Mouse (Mus musculus) heart, embryonic 15.5 days (tissue): ENCODE data around the gene Rtl8c. TPM values are rescaled to one million over a fixed set of nuclear protein-coding genes. Genes with fewer than 3 reads are reported as not detected.
"Not testable (repeated sequence)": the region's sequence is repeated elsewhere in the genome, so short reads cannot be mapped to it uniquely, and the experiment has no call there.

Experiments
- ATAC-seq: fragments of 200-750 bp; cut with Nextera tagmentation; replicated peaks from 2 replicates; pipeline ENCODE4 v1.8.0; 2017; ENCODE audit warnings: low read depth, moderate TSS enrichment; ENCODE audit not compliant: insufficient number of reproducible peaks, insufficient read depth, low FRiP score
- H3K27ac ChIP-seq: fragments of 300-500 bp; sonication (generic); 2 replicates; pipeline ENCODE4 v1.5.1; 2015; ENCODE audit warnings: mild to moderate bottlenecking, inconsistent platforms
- H3K27me3 ChIP-seq: fragments of 300-500 bp; sonication (generic); 2 replicates; pipeline ENCODE4 v1.6.1; 2015; ENCODE audit warnings: inconsistent platforms
- H3K36me3 ChIP-seq: fragments of 300-500 bp; sonication (generic); 2 replicates; pipeline ENCODE4 v1.6.1; 2015; ENCODE audit warnings: mild to moderate bottlenecking, inconsistent platforms
- H3K4me1 ChIP-seq: fragments of 300-500 bp; sonication (generic); replicated peaks from 2 replicates; pipeline ENCODE4 v1.6.1; 2015; ENCODE audit warnings: inconsistent platforms
- H3K4me2 ChIP-seq: fragments of 300-500 bp; sonication (generic); 2 replicates; pipeline ENCODE4 v1.6.1; 2015; ENCODE audit warnings: inconsistent platforms, mild to moderate bottlenecking, moderate library complexity
- H3K4me3 ChIP-seq: fragments of 300-500 bp; sonication (generic); 2 replicates; pipeline ENCODE4 v1.5.1; 2015; ENCODE audit warnings: mild to moderate bottlenecking, inconsistent platforms
- H3K9ac ChIP-seq: fragments of 300-500 bp; sonication (generic); 2 replicates; pipeline ENCODE4 v1.6.1; 2015; ENCODE audit warnings: mild to moderate bottlenecking, inconsistent platforms
- H3K9me3 ChIP-seq: fragments of 300-500 bp; sonication (generic); replicated peaks from 2 replicates; pipeline ENCODE4 v1.6.1; 2016; ENCODE audit warnings: inconsistent platforms
- WGBS: fragments of 180-500 bp; shearing (Covaris S2); methylation state at CpG from one replicate; pipeline ENCODE4 v1.1.7; 2015; ENCODE audit warnings: mixed read lengths; 5-methylcytosine and 5-hydroxymethylcytosine counted together
- polyA plus RNA-seq: library from polyadenylated mRNA; unstranded; fragments of >200 nt; fragmentation: Nextera tagmentation; extraction: Ambion mirVana; gene quantifications from 2 replicates; pipeline ENCODE4 v1.2.1, GENCODE M21; 2015

Gene Rtl8c
- polyA plus RNA-seq, result 48.3 and 51.9 TPM in 2 replicates

DNA sequence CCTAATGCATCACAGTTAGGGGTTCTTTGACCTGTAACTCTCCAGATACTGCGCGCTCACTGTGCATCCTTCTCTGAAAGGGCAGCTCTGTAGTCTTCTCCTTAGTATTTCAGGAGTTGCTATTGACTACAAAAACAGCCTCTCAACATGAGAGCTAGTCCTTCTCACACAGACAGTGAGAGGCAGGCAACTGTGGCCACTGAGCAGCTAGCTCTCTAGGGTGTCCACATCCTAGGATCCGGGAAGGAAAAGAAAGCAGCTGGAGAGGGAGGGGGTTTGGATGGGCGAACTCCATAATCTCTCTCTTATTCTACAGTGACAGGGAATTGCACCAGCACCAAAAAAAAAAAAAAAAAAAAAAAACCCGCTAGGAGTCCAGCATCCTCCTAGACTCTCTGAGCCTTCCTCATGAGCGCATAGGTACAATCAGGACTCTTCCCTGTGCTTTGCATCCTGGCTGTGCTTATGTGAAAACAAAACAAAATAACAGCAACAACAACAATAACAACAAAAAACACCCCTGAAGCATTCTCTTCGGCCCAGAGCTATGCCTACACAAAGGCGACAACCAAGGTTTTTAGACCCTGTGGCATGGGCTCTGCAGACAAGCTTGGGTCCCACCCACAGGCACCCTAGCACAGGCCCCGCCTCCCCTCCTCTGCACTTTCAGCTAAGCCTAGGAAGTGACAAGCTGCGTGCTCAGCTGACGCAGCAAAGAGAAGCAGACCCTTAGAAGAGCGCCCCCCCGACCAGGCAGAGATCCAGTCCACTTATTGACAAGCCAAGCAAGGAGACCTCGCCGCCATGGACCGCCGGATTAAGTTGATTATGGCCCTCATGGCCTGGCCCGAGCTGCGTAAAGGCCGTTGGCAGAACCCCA, at the start of gene Rtl8c:
Gene Rtl8c, plus strand, starts transcription at position 791 of the 880 bp plus-strand sequence.
- 23% methylated on average over 20 of the region's 20 CpGs for WGBS
- no peaks in the 10 kb centered on the region for H3K27me3 ChIP-seq
- peak within 1 kb of the TSS; percentile 57 for H3K9ac ChIP-seq
- H3K4me3 ChIP-seq, result peak within 1 kb of the TSS; percentile 59
- H3K36me3 ChIP-seq, result no peaks in the 10 kb centered on the region
- H3K4me1 ChIP-seq, result no peaks in the 10 kb centered on the region
- no peaks in the 10 kb centered on the region for H3K9me3 ChIP-seq
- peak; percentile 87 for ATAC-seq
- H3K4me2 ChIP-seq, result peak within 1 kb of the TSS; percentile 64
- peak within 1 kb of the TSS; percentile 70 for H3K27ac ChIP-seq

- Histone ChIP-seq H3K27ac (no peak overlapping the region), H3K9ac (no peak overlapping the region), H3K4me1 (no peaks in the 10 kb centered on the region), H3K9me3 (no peaks in the 10 kb centered on the region), H3K4me3 (no peak overlapping the region), H3K36me3 (no peaks in the 10 kb centered on the region), H3K4me2 (no peak overlapping the region), H3K27me3 (no peaks in the 10 kb centered on the region)
- 71% methylated on average over 1 of the region's 1 CpGs for WGBS
- ATAC-seq, result no peak
Measured at GRCm38 (mm10) chrX:53579311-53579710, 28.5 kb upstream of the Rtl8c start.

GRCm38 (mm10) chrX:53581407-53581806, 26.4 kb upstream of the Rtl8c start:
- H3K4me3 ChIP-seq, H3K9me3 ChIP-seq, H3K4me1 ChIP-seq, ATAC-seq, H3K4me2 ChIP-seq, H3K27me3 ChIP-seq, H3K9ac ChIP-seq, H3K27ac ChIP-seq, H3K36me3 ChIP-seq: not testable (repeated sequence)
- WGBS, result 77% methylated on average over 2 of the region's 4 CpGs

GRCm38 (mm10) chrX:53583404-53583803, 24.4 kb upstream of the Rtl8c start:
- not testable (repeated sequence) for ATAC-seq, H3K4me2 ChIP-seq, H3K27ac ChIP-seq, H3K4me1 ChIP-seq, H3K36me3 ChIP-seq, H3K9me3 ChIP-seq, H3K4me3 ChIP-seq, H3K9ac ChIP-seq, H3K27me3 ChIP-seq
- whole genome bisulfite sequencing, result 67% methylated on average over 3 of the region's 4 CpGs

DNA sequence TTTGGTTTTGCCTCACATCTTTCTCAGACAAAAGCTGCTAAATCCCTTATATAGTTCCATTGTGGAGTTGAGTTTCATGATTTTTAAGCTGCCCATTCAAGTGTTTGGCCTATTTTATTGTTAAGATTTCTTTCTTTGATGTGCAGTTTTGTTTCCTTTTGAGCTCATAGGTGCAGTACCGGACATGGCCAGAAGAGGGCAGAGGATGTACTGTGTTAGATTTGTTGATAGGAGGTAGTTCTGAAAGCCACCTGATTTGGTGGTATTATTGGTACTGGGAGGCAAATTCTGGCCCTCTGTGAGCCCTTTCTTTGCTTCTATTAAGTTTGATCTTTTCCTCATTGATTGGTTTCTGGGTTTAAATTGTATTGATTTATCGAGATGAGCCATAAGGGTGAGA, 7.8 kb upstream of the Rtl8c start:
- WGBS, result 38% methylated on average over 2 of the region's 2 CpGs
- H3K4me1 ChIP-seq, H3K36me3 ChIP-seq, H3K9ac ChIP-seq, H3K4me3 ChIP-seq, H3K9me3 ChIP-seq, H3K4me2 ChIP-seq, ATAC-seq, H3K27me3 ChIP-seq, H3K27ac ChIP-seq: not testable (repeated sequence)

DNA sequence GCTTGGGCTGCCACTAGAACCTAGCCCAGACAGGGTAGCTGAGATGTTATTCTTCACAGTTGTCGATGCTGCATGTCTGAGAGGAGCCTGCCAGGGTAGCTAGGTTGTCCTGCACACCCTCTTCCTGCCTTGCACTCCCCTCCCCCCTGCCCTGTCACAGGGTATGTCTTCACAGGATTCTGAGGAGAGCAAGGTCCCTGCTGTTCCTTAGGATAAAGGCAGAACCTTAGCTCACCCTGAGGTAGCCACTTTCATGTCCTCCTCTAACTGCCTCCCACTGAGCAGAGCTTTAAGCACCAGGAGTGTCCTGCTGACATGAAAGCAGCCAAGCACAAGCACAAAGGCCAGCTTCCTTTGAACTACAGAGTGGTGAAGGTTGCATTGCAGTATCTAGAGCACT, 1.7 kb upstream of the Rtl8c start:
- H3K27me3 ChIP-seq, ATAC-seq, H3K9ac ChIP-seq, H3K4me2 ChIP-seq, H3K4me1 ChIP-seq, H3K27ac ChIP-seq, H3K9me3 ChIP-seq, H3K4me3 ChIP-seq, H3K36me3 ChIP-seq: not testable (repeated sequence)
- 12% methylated on average over 1 of the region's 1 CpGs for WGBS

GRCm38 (mm10) chrX:53608122-53608813, 436 bp downstream of the Rtl8c start:
- H3K4me3 ChIP-seq, result peak overlapping the region; percentile 59
- H3K9me3 ChIP-seq, result no peaks in the 10 kb centered on the region
- peak; percentile 54 for ATAC-seq
- no peaks in the 10 kb centered on the region for H3K4me1 ChIP-seq
- H3K9ac ChIP-seq, result peak overlapping the region; percentile 57
- H3K4me2 ChIP-seq, result peak overlapping the region; percentile 64
- 24% methylated on average over 15 of the region's 18 CpGs for WGBS
- no peaks in the 10 kb centered on the region for H3K27me3 ChIP-seq
- H3K27ac ChIP-seq, result peak overlapping the region; percentile 70
- H3K36me3 ChIP-seq, result no peaks in the 10 kb centered on the region

DNA sequence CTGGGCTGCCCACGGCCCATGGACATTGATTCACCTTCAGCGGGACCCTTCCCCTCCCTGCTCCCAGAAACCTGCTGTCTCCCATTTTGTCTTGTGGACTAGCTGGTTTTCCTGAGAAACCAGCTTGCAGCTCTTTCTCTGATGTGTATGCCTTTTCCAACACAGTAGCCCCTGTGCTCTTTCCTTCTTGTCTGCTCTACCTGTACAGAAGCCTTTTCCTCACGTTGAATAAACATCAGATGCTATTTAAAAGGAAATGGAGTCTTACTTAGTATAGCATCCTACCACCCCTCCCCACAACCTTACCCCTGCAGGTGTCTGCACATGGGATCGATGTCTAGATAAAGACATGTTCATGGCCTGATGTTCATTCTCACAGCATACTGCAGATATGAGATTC, 1.0 kb downstream of the Rtl8c start, which contains the start of gene Gm14597:
Gene Gm14597, minus strand, starts transcription at position 101 of the 400 bp plus-strand sequence.
- 81% methylated on average over 1 of the region's 4 CpGs for WGBS
- peak within 1 kb of the TSS; percentile 70 for H3K27ac ChIP-seq
- peak within 1 kb of the TSS; percentile 59 for H3K4me3 ChIP-seq
- not testable (repeated sequence) for ATAC-seq, H3K9me3 ChIP-seq, H3K4me1 ChIP-seq, H3K27me3 ChIP-seq, H3K36me3 ChIP-seq
- peak within 1 kb of the TSS; percentile 64 for H3K4me2 ChIP-seq
- peak within 1 kb of the TSS; percentile 57 for H3K9ac ChIP-seq

DNA sequence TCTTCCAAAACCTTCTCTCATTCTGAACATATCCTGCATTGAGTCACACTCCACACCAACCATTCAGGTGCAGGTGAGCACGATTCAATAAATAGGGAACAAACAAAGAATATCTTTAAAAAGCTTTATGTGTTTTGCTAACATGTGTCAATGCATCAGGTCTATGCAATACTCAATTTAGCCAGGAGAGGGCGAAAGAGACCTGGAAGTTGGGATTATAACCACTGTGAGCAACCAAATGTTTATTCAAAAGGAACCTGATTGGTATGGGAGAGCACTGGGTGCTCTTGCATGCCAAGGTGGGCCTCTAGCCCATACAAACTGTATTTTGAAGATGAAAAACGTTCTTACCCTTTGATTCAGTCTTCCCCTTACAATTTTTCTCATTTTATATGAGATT, 2.7 kb downstream of the Rtl8c start:
- no peak overlapping the region for H3K4me3 ChIP-seq
- no peak overlapping the region for H3K9ac ChIP-seq
- no peaks in the 10 kb centered on the region for H3K9me3 ChIP-seq
- no peak overlapping the region for H3K27ac ChIP-seq
- no peaks in the 10 kb centered on the region for H3K27me3 ChIP-seq
- no peak for ATAC-seq
- no peaks in the 10 kb centered on the region for H3K4me1 ChIP-seq
- no peaks in the 10 kb centered on the region for H3K36me3 ChIP-seq
- 2% methylated on average over 3 of the region's 3 CpGs for WGBS
- no peak overlapping the region for H3K4me2 ChIP-seq

GRCm38 (mm10) chrX:53611395-53611794, 3.6 kb downstream of the Rtl8c start:
- H3K4me3 ChIP-seq, H3K27me3 ChIP-seq, H3K9ac ChIP-seq, H3K36me3 ChIP-seq, H3K9me3 ChIP-seq, H3K27ac ChIP-seq, ATAC-seq, H3K4me2 ChIP-seq, H3K4me1 ChIP-seq: not testable (repeated sequence)

DNA sequence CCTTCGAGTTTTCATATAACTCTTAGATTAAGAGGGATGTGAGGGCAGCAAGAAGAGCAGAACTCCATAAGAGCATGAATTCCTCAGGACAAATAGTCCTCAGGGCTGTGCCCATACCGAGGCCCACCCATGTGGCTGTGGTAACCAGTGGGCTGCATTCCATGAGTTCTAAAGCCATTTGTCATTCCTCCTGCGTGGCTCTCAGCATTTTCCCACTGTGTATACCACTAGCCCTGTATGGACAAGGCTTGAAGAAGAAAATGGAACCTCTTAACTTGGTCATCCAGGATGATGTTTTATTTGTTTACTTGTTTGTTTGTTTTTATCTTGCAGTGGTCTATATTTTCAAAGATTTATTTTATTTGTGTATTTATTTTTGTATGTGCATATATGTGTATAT, 30.3 kb downstream of the Rtl8c start:
- not testable (repeated sequence) for H3K27me3 ChIP-seq, H3K4me3 ChIP-seq, ATAC-seq, H3K4me1 ChIP-seq, H3K4me2 ChIP-seq, H3K9ac ChIP-seq, H3K36me3 ChIP-seq, H3K27ac ChIP-seq, H3K9me3 ChIP-seq
- WGBS, result 39% methylated on average over 3 of the region's 3 CpGs
